Mouse (Mus musculus) spleen, postnatal 4 days (tissue): ENCODE results near the gene Gm5936.
A peak's percentile ranks its signal among the peaks of the same experiment; 100 is the strongest.

Source experiments
- DNase-seq, 2 experiments: peaks; one replicate each; pipeline ENCODE4 v3.0.0; 2022; ENCODE audit warnings: low spot score in 2 of 2

Gene Gm5936

DNA sequence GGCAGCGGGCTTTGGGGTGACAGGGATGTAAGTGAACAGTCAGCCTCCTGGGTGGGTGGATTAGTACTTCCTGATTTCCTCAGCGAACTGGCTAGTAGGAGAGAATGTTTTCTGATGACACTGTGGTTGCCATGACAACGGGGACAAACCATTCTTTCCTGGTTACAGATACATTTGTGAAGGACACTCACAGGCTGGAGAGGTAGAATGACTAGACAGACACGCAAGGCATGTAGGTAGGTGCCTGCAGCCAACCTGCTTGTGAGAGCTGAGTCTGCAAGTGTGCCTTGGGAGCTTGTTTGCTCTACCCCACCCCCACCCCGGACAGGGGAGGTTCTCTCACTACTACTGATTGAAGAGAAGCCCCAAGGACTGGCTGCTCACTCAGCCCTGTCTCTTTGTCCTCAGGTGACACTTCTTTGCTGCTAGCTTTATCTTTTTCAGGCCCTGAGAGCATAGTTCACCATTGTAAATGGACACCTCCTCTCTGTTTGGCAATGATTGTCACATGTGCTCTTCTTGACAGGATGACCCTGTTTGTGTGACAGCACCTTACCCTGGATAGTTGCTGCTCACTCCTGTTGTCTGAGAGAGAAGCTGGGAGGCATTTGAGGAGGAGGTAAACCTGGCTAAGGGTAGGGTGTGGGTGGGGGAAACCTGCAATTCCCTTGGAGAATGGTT lies at the start of gene Gm5936:
Gene Gm5936 (plus strand): TSS at position 355 of the 681 bp plus-strand sequence.
- peak in 1 of 2 experiments; percentile 18 for DNase-seq

DNA sequence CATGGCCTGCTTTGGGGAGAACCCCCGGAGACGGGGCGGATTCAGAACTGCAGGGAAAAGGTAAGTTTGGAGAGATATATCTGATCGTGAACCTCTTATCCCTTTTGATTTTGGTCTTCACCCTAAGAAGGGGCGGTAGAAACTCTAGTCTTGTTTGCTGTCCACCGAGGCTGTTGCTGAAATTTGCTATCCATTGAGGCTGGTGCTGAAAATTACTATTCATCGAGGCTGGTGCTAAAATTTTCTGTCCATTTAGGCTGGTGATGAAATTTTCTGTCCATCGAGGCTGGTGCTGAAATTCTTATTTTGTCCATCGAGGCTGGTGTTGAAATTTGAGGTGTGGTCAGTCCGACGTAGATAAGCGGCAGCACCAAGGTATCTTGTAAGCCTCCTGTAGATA lies 19.1 kb downstream of the Gm5936 start:
- DNase-seq: peak in 1 of 2 experiments; percentile 13

DNA sequence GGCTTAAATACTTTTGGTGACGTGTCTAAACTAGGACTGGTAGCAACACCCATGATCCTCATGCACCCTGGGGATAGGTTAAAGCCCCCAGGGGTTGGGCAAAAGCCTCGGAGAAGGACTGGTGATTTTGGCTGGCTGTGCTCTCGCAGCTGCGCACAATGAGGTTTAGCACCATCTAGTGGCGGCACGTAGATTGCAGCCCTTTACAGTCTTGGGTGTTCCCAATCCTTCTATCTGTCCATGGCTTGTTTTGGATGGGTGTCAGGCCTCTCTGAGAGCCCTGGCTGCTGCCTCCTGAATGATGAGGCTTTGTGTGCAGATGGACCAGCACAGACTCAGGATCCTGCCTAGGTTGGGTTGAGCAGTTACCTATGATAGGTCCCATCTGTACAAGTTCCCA lies 43.1 kb downstream of the Gm5936 start:
- peak in 1 of 2 experiments; percentile 13 for DNase-seq
